Mouse (Mus musculus): Measurements from ENCODE around the gene Unc5c. TPM values are rescaled to one million over a fixed set of nuclear protein-coding genes. Genes with fewer than 3 reads are reported as not detected.

The Unc5c gene
- polyA plus RNA-seq, 1 experiment from 2014 or later: 18.9 TPM

DNA sequence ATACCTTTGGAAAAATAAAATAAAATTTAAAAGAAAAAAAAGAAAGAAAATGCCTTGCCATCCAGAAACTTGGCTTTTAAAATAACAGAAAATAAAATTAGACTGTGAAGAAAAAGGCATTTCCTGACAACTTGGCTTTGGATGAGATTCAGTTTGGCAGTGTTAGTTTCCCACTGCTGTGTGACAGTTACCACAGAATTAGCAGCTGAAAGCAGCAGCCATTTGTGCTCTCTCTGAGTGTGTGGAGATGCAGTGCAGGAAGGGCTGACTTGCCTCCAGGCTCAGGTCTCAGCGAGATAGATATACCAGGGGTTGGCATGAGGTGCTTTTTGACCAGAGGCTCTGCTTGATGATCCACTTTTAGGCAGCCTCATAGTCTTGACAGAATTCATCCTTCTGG lies 151.7 kb downstream of the Unc5c start:
- 51% methylated on average over 1 of the region's 1 CpGs for WGBS
- H3K27ac ChIP-seq: no peak overlapping the region
- no peaks in the 10 kb centered on the region for H3K4me1 ChIP-seq
- H3K4me2 ChIP-seq: no peak overlapping the region
- no peak for ATAC-seq (ENCODE audit: insufficient number of reproducible peaks, insufficient read depth, low FRiP score, low TSS enrichment, low read depth)
- no peak overlapping the region for H3K4me3 ChIP-seq
- no peaks in the 10 kb centered on the region for H3K36me3 ChIP-seq
- no peak overlapping the region for H3K9ac ChIP-seq
- no peaks in the 10 kb centered on the region for H3K9me3 ChIP-seq
- no peaks in the 10 kb centered on the region for H3K27me3 ChIP-seq

DNA sequence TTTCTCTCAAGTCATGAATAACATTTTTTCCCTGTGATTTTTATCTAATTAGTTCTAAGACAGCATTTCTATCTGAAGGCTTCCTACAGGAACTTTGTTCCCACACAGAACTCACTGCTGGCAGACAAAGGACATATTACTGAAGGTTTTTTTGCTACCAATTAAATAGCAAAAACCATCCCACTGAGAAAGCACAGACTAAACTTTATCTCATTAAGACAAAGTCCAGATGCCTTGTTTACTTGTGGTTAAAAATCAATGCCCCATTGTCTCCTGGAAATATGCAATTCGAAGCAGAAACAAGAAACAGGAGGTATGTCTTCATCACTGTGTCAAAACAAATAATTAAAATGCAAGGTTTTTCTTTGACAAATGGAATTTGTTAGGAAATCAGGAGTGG lies 153.7 kb downstream of the Unc5c start:
- WGBS: 26% methylated on average over 1 of the region's 1 CpGs
- Histone ChIP-seq H3K27ac (no peak overlapping the region), H3K4me3 (no peak overlapping the region), H3K9ac (no peak overlapping the region), H3K27me3 (no peaks in the 10 kb centered on the region), H3K4me2 (no peak overlapping the region), H3K36me3 (no peaks in the 10 kb centered on the region), H3K4me1 (no peaks in the 10 kb centered on the region), H3K9me3 (no peaks in the 10 kb centered on the region)
- ATAC-seq (ENCODE audit: insufficient number of reproducible peaks, insufficient read depth, low FRiP score, low TSS enrichment, low read depth): no peak

DNA sequence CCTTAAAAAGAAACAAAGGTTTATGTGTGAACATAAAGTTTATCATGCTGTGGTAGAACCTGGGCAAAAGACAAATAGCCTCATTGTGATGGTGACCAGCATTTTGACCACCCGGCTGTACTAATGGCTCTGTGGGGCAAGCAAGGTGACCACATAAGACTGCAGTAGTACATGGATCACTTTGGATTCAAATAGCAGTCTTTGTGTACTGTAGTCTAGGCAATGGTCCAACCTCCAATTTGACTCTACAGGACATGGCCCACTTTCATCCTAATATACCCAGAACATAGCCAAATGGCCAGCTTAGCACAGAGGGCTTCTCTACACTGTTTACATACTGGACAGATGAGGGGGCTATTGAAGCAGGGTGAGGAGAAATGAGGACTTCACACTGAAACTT lies 156.5 kb downstream of the Unc5c start:
- Histone ChIP-seq H3K4me1 (no peaks in the 10 kb centered on the region), H3K4me3 (no peak overlapping the region)
- WGBS: 90% methylated on average over 1 of the region's 1 CpGs

GRCm38 (mm10) chr3:141626935-141627638 lies 162.1 kb downstream of the Unc5c start:
- 85% methylated on average over 1 of the region's 1 CpGs for WGBS
- Histone ChIP-seq H3K4me1 (no peaks in the 10 kb centered on the region), H3K27ac (no peak overlapping the region), H3K27me3 (no peaks in the 10 kb centered on the region), H3K4me2 (no peak overlapping the region), H3K36me3 (no peaks in the 10 kb centered on the region), H3K4me3 (no peak overlapping the region), H3K9ac (no peak overlapping the region), H3K9me3 (no peaks in the 10 kb centered on the region)
- no peak for ATAC-seq (ENCODE audit: insufficient number of reproducible peaks, insufficient read depth, low FRiP score, low TSS enrichment, low read depth)

More for the DNA sequence above, 156.5 kb downstream of the Unc5c start:
- H3K9ac ChIP-seq: no peak overlapping the region
- H3K4me2 ChIP-seq: no peak overlapping the region
- no peaks in the 10 kb centered on the region for H3K36me3 ChIP-seq
- ATAC-seq (ENCODE audit: insufficient number of reproducible peaks, insufficient read depth, low FRiP score, low TSS enrichment, low read depth): no peak
- no peaks in the 10 kb centered on the region for H3K27me3 ChIP-seq
- no peak overlapping the region for H3K27ac ChIP-seq
- no peaks in the 10 kb centered on the region for H3K9me3 ChIP-seq

DNA sequence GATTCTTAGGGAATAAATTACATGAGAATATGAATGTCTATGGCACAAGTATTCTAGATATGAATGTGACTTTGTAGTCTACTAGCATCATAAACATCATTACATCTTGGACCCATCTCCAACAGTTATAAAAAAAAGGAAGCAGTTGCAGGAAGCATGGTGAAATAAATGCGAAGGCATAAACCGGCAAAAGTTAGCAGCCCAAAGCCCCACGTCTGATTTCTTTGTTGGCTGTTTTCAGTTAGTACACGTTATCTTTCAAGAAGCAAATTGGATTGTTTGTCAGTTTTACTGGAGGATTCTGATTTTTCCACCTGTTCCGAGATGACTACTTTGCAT lies 162.6 kb downstream of the Unc5c start:
- 78% methylated on average over 5 of the region's 5 CpGs for WGBS
- ATAC-seq (ENCODE audit: insufficient number of reproducible peaks, insufficient read depth, low FRiP score, low TSS enrichment, low read depth): no peak
- H3K36me3 ChIP-seq: no peaks in the 10 kb centered on the region
- no peaks in the 10 kb centered on the region for H3K9me3 ChIP-seq
- no peak overlapping the region for H3K9ac ChIP-seq
- no peak overlapping the region for H3K27ac ChIP-seq
- no peak overlapping the region for H3K4me2 ChIP-seq
- no peaks in the 10 kb centered on the region for H3K4me1 ChIP-seq
- no peak overlapping the region for H3K4me3 ChIP-seq
- no peaks in the 10 kb centered on the region for H3K27me3 ChIP-seq

DNA sequence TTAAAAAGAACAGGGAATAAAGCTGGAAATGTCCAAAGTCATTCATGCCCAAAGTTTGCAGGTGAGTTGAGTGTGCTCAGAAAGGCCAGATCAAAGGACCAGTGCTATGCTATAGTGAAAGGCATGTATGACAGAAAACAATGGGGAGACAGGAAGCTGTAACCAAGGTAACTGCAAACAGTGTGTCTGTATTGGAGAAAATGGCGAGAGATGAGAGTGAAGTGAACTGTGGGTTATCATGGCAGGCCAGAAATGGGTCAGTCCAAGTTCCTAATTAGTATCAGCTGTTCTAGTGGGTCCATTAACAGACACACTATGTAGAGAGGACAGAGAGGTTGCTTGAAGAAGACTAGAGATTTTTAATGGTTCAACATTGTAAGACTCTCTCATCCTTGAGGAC lies 164.4 kb downstream of the Unc5c start:
- H3K9me3 ChIP-seq: no peaks in the 10 kb centered on the region
- H3K4me1 ChIP-seq: no peaks in the 10 kb centered on the region
- H3K9ac ChIP-seq: no peak overlapping the region
- no peak overlapping the region for H3K4me2 ChIP-seq
- H3K27ac ChIP-seq: no peak overlapping the region
- ATAC-seq (ENCODE audit: insufficient number of reproducible peaks, insufficient read depth, low FRiP score, low TSS enrichment, low read depth): no peak
- no peak overlapping the region for H3K4me3 ChIP-seq
- WGBS: 25% methylated on average over 1 of the region's 1 CpGs
- no peaks in the 10 kb centered on the region for H3K27me3 ChIP-seq
- H3K36me3 ChIP-seq: no peaks in the 10 kb centered on the region

- no peak for ATAC-seq (ENCODE audit: insufficient number of reproducible peaks, insufficient read depth, low FRiP score, low TSS enrichment, low read depth)
- Histone ChIP-seq H3K4me2 (no peak overlapping the region), H3K9me3 (no peaks in the 10 kb centered on the region), H3K9ac (no peak overlapping the region), H3K27me3 (no peaks in the 10 kb centered on the region), H3K4me3 (no peak overlapping the region), H3K27ac (no peak overlapping the region), H3K36me3 (no peaks in the 10 kb centered on the region), H3K4me1 (no peaks in the 10 kb centered on the region)
- 79% methylated on average over 1 of the region's 1 CpGs for WGBS
Measured at GRCm38 (mm10) chr3:141637900-141638299, 172.9 kb downstream of the Unc5c start.

GRCm38 (mm10) chr3:141644264-141644663 lies 179.2 kb downstream of the Unc5c start:
- Histone ChIP-seq H3K4me3 (no peak overlapping the region), H3K4me1 (no peaks in the 10 kb centered on the region), H3K27ac (no peak overlapping the region), H3K4me2 (no peak overlapping the region), H3K27me3 (no peaks in the 10 kb centered on the region), H3K9me3 (no peaks in the 10 kb centered on the region), H3K9ac (no peak overlapping the region), H3K36me3 (no peaks in the 10 kb centered on the region)
- WGBS: 64% methylated on average over 5 of the region's 5 CpGs
- no peak for ATAC-seq (ENCODE audit: insufficient number of reproducible peaks, insufficient read depth, low FRiP score, low TSS enrichment, low read depth)

GRCm38 (mm10) chr3:141646588-141646987 lies 181.6 kb downstream of the Unc5c start:
- H3K4me2 ChIP-seq: no peak overlapping the region
- no peaks in the 10 kb centered on the region for H3K36me3 ChIP-seq
- no peak overlapping the region for H3K9ac ChIP-seq
- no peak overlapping the region for H3K4me3 ChIP-seq
- H3K9me3 ChIP-seq: no peaks in the 10 kb centered on the region
- H3K27ac ChIP-seq: no peak overlapping the region
- ATAC-seq (ENCODE audit: insufficient number of reproducible peaks, insufficient read depth, low FRiP score, low TSS enrichment, low read depth): no peak
- no peaks in the 10 kb centered on the region for H3K4me1 ChIP-seq
- no peaks in the 10 kb centered on the region for H3K27me3 ChIP-seq
- WGBS: 86% methylated on average over 2 of the region's 2 CpGs

DNA sequence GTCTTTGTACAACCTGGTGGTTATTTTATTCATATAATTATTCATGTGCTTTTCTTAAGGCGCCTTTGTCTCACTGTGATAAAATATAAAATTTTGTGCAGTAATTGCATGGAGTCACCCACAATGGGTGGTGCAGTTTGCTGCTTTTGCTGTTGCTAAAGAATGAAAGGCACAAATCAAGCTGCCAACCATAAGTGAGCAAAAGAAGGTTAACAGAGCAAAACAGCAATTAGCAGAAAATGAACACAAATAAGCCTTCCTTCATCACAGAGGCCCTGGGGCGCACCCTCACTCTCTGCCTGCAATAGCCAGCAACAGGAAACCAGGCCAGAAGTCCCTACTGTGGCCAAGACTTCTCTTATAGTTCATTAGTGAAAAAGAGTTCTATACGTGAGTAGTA lies 185.6 kb downstream of the Unc5c start:
- no peak overlapping the region for H3K4me3 ChIP-seq
- no peaks in the 10 kb centered on the region for H3K9me3 ChIP-seq
- no peaks in the 10 kb centered on the region for H3K27me3 ChIP-seq
- H3K27ac ChIP-seq: no peak overlapping the region
- no peak overlapping the region for H3K9ac ChIP-seq
- ATAC-seq (ENCODE audit: insufficient number of reproducible peaks, insufficient read depth, low FRiP score, low TSS enrichment, low read depth): no peak
- 68% methylated on average over 3 of the region's 3 CpGs for WGBS
- no peaks in the 10 kb centered on the region for H3K4me1 ChIP-seq
- no peaks in the 10 kb centered on the region for H3K36me3 ChIP-seq
- H3K4me2 ChIP-seq: no peak overlapping the region

DNA sequence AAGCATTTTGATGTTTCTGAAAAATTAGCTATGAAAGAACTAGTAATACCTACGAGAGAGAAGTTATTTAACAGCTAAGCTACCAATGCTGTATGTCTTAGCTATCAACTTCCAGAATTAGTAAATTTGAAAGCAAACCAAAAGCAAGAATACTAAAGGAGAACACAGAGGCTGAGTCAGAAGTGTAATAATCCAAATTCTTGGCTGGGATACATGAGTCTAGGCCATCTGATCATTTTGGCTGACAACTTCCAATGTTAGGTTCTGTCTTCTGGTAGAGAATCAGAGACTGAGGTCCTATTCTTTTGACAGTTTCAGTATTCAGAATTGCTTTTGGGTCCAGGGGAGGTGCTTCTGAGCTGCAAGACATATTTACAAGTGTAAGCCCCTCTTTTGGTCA lies 188.9 kb downstream of the Unc5c start:
- Histone ChIP-seq H3K4me3 (no peak overlapping the region), H3K9me3 (no peaks in the 10 kb centered on the region), H3K4me1 (0 out of 2 replicates have a peak, but pooled peaks cover 1% of the 10 kb centered on the region), H3K4me2 (no peak overlapping the region), H3K9ac (no peak overlapping the region), H3K36me3 (no peaks in the 10 kb centered on the region), H3K27me3 (no peaks in the 10 kb centered on the region), H3K27ac (no peak overlapping the region)
- 93% methylated on average over 1 of the region's 1 CpGs for WGBS
- ATAC-seq (ENCODE audit: insufficient number of reproducible peaks, insufficient read depth, low FRiP score, low TSS enrichment, low read depth): no peak

- H3K4me2 ChIP-seq: no peak overlapping the region
- no peaks in the 10 kb centered on the region for H3K27me3 ChIP-seq
- no peak overlapping the region for H3K9ac ChIP-seq
- no peak overlapping the region for H3K4me3 ChIP-seq
- H3K4me1 ChIP-seq: peaks cover 8% of the 10 kb centered on the region; the same call in 1 of the 2 replicates
- ATAC-seq (ENCODE audit: insufficient number of reproducible peaks, insufficient read depth, low FRiP score, low TSS enrichment, low read depth): no peak
- H3K36me3 ChIP-seq: no peaks in the 10 kb centered on the region
- 34% methylated on average over 3 of the region's 3 CpGs for WGBS
- no peaks in the 10 kb centered on the region for H3K9me3 ChIP-seq
- H3K27ac ChIP-seq: no peak overlapping the region
Measured at GRCm38 (mm10) chr3:141659041-141659789, 194.2 kb downstream of the Unc5c start.

Data from embryonic facial prominence, embryonic 13.5 days (tissue).